Mouse (Mus musculus) stomach, postnatal 0 days (tissue): Measurements from ENCODE around the gene Slfnl1.

ENCODE experiments used
- CTCF ChIP-seq: IDR thresholded peaks from 2 replicates; pipeline ENCODE4 v1.5.1; 2016; ENCODE audit warnings: antibody characterized with exemption, low read depth, mild to moderate bottlenecking, moderate library complexity
- EP300 ChIP-seq: optimal IDR thresholded peaks from 2 replicates; pipeline ENCODE3; 2016; ENCODE audit warnings: antibody characterized with exemption

DNA sequence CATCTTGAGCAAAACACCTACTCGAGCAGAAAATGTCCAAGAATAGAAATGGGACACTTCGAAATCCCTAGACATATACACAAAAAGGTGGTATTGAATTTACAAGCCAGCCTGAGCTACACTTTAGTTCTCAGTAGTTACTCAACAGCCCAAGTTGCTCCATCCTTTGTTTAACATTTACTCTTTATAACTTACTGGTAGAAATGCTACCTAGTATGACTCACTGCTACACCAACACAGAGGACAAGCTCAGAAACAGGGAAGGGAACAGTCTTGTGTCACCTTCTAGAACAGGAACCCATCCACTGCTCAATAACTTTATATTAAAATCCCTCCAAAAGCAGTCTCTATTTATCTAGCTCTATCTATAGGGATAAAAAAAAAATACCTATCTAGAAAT lies 33.7 kb downstream of the Slfnl1 start:
- TF ChIP-seq CTCF (no peak), EP300 (no peak)
